Mouse (Mus musculus) embryonic facial prominence, embryonic 13.5 days (tissue): ENCODE data around the gene Pdik1l. TPM values are rescaled to one million over a fixed set of nuclear protein-coding genes. Genes with fewer than 3 reads are reported as not detected.
"Not testable (repeated sequence)": the region's sequence is repeated elsewhere in the genome, so short reads cannot be mapped to it uniquely, and the experiment has no call there.

Experiments used
- ATAC-seq: fragments of 200-750 bp; cut with Nextera tagmentation; 2 replicates; pipeline ENCODE4 v1.8.0; 2017; ENCODE audit warnings: low read depth; ENCODE audit not compliant: insufficient number of reproducible peaks, insufficient read depth, low FRiP score, low TSS enrichment
- H3K27ac ChIP-seq: fragments of 300-500 bp; sonication (generic); 2 replicates; pipeline ENCODE4 v1.5.1; 2015; ENCODE audit warnings: moderate library complexity, mild to moderate bottlenecking, inconsistent platforms
- H3K27me3 ChIP-seq: fragments of 300-500 bp; sonication (generic); 2 replicates; pipeline ENCODE4 v1.6.1; 2015; ENCODE audit warnings: mild to moderate bottlenecking, inconsistent platforms
- H3K36me3 ChIP-seq: fragments of 300-500 bp; sonication (generic); 2 replicates; pipeline ENCODE4 v1.6.1; 2015; ENCODE audit warnings: mild to moderate bottlenecking, inconsistent platforms
- H3K4me1 ChIP-seq: fragments of 300-500 bp; sonication (generic); 2 replicates; pipeline ENCODE4 v1.6.1; 2015; ENCODE audit warnings: inconsistent platforms
- H3K4me2 ChIP-seq: fragments of 300-500 bp; sonication (generic); 2 replicates; pipeline ENCODE4 v1.6.1; 2015; ENCODE audit warnings: moderate library complexity, mild to moderate bottlenecking, inconsistent platforms
- H3K4me3 ChIP-seq: fragments of 300-500 bp; sonication (generic); 2 replicates; pipeline ENCODE4 v1.5.1; 2015; ENCODE audit warnings: mild to moderate bottlenecking, inconsistent platforms
- H3K9ac ChIP-seq: fragments of 300-500 bp; sonication (generic); 2 replicates; pipeline ENCODE4 v1.6.1; 2015; ENCODE audit warnings: mild to moderate bottlenecking, inconsistent platforms
- H3K9me3 ChIP-seq: fragments of 300-500 bp; sonication (generic); 2 replicates; pipeline ENCODE4 v1.6.1; 2016; ENCODE audit warnings: inconsistent platforms
- WGBS: fragments of 180-500 bp; shearing (Covaris S2); methylation state at CpG from one replicate; pipeline ENCODE4 v1.1.7; 2015; ENCODE audit warnings: mixed read lengths; 5-methylcytosine and 5-hydroxymethylcytosine counted together
- polyA plus RNA-seq: library from polyadenylated mRNA; unstranded; fragments of >200 nt; fragmentation: Nextera tagmentation; extraction: Ambion mirVana; gene quantifications from 2 replicates; pipeline ENCODE4 v1.2.1, GENCODE M21; 2015

The Pdik1l gene
- polyA plus RNA-seq, 1 experiment from 2014 or later = 23.4 TPM

GRCm38 (mm10) chr4:134273417-134274345 lies 14.0 kb downstream of the Pdik1l start:
- H3K36me3 ChIP-seq = peaks cover 29% of the 10 kb centered on the region
- H3K4me1 ChIP-seq = peaks cover 12% of the 10 kb centered on the region; the same call in 1 of the 2 replicates
- peak overlapping the region; percentile 18 for H3K4me3 ChIP-seq
- no peak overlapping the region for H3K9ac ChIP-seq
- peak overlapping the region; percentile 52 for H3K4me2 ChIP-seq
- WGBS = 4% methylated on average over 14 of the region's 14 CpGs
- H3K27me3 ChIP-seq = no peaks in the 10 kb centered on the region
- no peaks in the 10 kb centered on the region for H3K9me3 ChIP-seq
- no peak for ATAC-seq
- no peak overlapping the region for H3K27ac ChIP-seq

GRCm38 (mm10) chr4:134272731-134273416 lies 14.8 kb downstream of the Pdik1l start:
- ATAC-seq = no peak
- peak overlapping the region; percentile 18 for H3K4me3 ChIP-seq
- peak overlapping the region; percentile 52 for H3K4me2 ChIP-seq
- WGBS = 24% methylated on average over 12 of the region's 13 CpGs
- H3K4me1 ChIP-seq = peaks cover 12% of the 10 kb centered on the region; the same call in 1 of the 2 replicates
- no peaks in the 10 kb centered on the region for H3K27me3 ChIP-seq
- peaks cover 23% of the 10 kb centered on the region for H3K36me3 ChIP-seq
- H3K9ac ChIP-seq = no peak overlapping the region
- no peak overlapping the region for H3K27ac ChIP-seq
- no peaks in the 10 kb centered on the region for H3K9me3 ChIP-seq

GRCm38 (mm10) chr4:134271979-134272378 lies 15.7 kb downstream of the Pdik1l start:
- H3K4me3 ChIP-seq = no peak overlapping the region
- no peak overlapping the region for H3K4me2 ChIP-seq
- H3K9me3 ChIP-seq = no peaks in the 10 kb centered on the region
- 87% methylated on average over 7 of the region's 7 CpGs for WGBS
- H3K36me3 ChIP-seq = peaks cover 14% of the 10 kb centered on the region
- no peak for ATAC-seq
- H3K27me3 ChIP-seq = no peaks in the 10 kb centered on the region
- no peak overlapping the region for H3K9ac ChIP-seq
- peaks cover 12% of the 10 kb centered on the region; the same call in 1 of the 2 replicates for H3K4me1 ChIP-seq
- no peak overlapping the region for H3K27ac ChIP-seq

- ATAC-seq, H3K9me3 ChIP-seq, H3K27me3 ChIP-seq, H3K9ac ChIP-seq, H3K4me3 ChIP-seq, H3K27ac ChIP-seq, H3K4me2 ChIP-seq, H3K36me3 ChIP-seq: not testable (repeated sequence)
- H3K4me1 ChIP-seq = peaks cover 12% of the 10 kb centered on the region; the same call in 1 of the 2 replicates
These were observed 18.1 kb downstream of the Pdik1l start for GRCm38 (mm10) chr4:134269622-134270021.

GRCm38 (mm10) chr4:134268102-134268655 lies 19.5 kb downstream of the Pdik1l start:
- Histone ChIP-seq H3K4me2 (no peak overlapping the region), H3K27me3 (no peaks in the 10 kb centered on the region), H3K36me3 (no peaks in the 10 kb centered on the region), H3K4me3 (no peak overlapping the region), H3K9ac (no peak overlapping the region), H3K4me1 (peaks cover 5% of the 10 kb centered on the region; the same call in 1 of the 2 replicates), H3K27ac (no peak overlapping the region), H3K9me3 (no peaks in the 10 kb centered on the region)
- 86% methylated on average over 19 of the region's 19 CpGs for WGBS
- ATAC-seq = no peak

GRCm38 (mm10) chr4:134265860-134266585 lies 21.7 kb downstream of the Pdik1l start:
- H3K36me3 ChIP-seq = no peaks in the 10 kb centered on the region
- no peaks in the 10 kb centered on the region for H3K27me3 ChIP-seq
- 52% methylated on average over 9 of the region's 9 CpGs for WGBS
- H3K27ac ChIP-seq = no peak overlapping the region
- H3K4me3 ChIP-seq = no peak overlapping the region
- no peak overlapping the region for H3K4me2 ChIP-seq
- no peak overlapping the region for H3K9ac ChIP-seq
- no peak for ATAC-seq
- no peaks in the 10 kb centered on the region for H3K9me3 ChIP-seq
- H3K4me1 ChIP-seq = no peaks in the 10 kb centered on the region

GRCm38 (mm10) chr4:134263191-134263590 lies 24.5 kb downstream of the Pdik1l start:
- no peak for ATAC-seq

GRCm38 (mm10) chr4:134258354-134258753 lies 29.3 kb downstream of the Pdik1l start:
- no peak overlapping the region for H3K27ac ChIP-seq
- H3K27me3 ChIP-seq = peaks cover 36% of the 10 kb centered on the region
- H3K9me3 ChIP-seq = no peaks in the 10 kb centered on the region
- no peak overlapping the region for H3K9ac ChIP-seq
- no peak overlapping the region for H3K4me3 ChIP-seq
- no peak for ATAC-seq
- H3K4me1 ChIP-seq = peaks cover 41% of the 10 kb centered on the region
- H3K36me3 ChIP-seq = no peaks in the 10 kb centered on the region
- WGBS = 60% methylated on average over 11 of the region's 11 CpGs
- H3K4me2 ChIP-seq = no peak overlapping the region

More at GRCm38 (mm10) chr4:134263191-134263590, 24.5 kb downstream of the Pdik1l start:
- H3K36me3 ChIP-seq = no peaks in the 10 kb centered on the region
- 41% methylated on average over 6 of the region's 6 CpGs for WGBS
- H3K9ac ChIP-seq = no peak overlapping the region
- no peak overlapping the region for H3K27ac ChIP-seq
- 0 out of 2 replicates have a peak, but pooled peaks cover 4% of the 10 kb centered on the region for H3K4me1 ChIP-seq
- H3K4me2 ChIP-seq = no peak overlapping the region
- no peak overlapping the region for H3K4me3 ChIP-seq
- no peaks in the 10 kb centered on the region for H3K9me3 ChIP-seq
- H3K27me3 ChIP-seq = no peaks in the 10 kb centered on the region

GRCm38 (mm10) chr4:134257198-134258009 lies 30.3 kb downstream of the Pdik1l start:
- H3K4me3 ChIP-seq = no peak overlapping the region
- H3K4me2 ChIP-seq = no peak overlapping the region
- peaks cover 45% of the 10 kb centered on the region for H3K27me3 ChIP-seq
- H3K9ac ChIP-seq = 0 out of 2 replicates have a peak overlapping the region, but pooled peaks have one; percentile 27
- H3K27ac ChIP-seq = no peak overlapping the region
- no peaks in the 10 kb centered on the region for H3K36me3 ChIP-seq
- no peaks in the 10 kb centered on the region for H3K9me3 ChIP-seq
- ATAC-seq = no peak
- WGBS = 14% methylated on average over 11 of the region's 11 CpGs
- peaks cover 50% of the 10 kb centered on the region for H3K4me1 ChIP-seq

GRCm38 (mm10) chr4:134256407-134257197 lies 31.1 kb downstream of the Pdik1l start:
- no peak overlapping the region for H3K4me3 ChIP-seq
- peaks cover 53% of the 10 kb centered on the region for H3K27me3 ChIP-seq
- ATAC-seq = no peak
- no peak overlapping the region; the same call in 1 of the 2 replicates for H3K27ac ChIP-seq
- peaks cover 58% of the 10 kb centered on the region for H3K4me1 ChIP-seq
- H3K36me3 ChIP-seq = no peaks in the 10 kb centered on the region
- H3K9ac ChIP-seq = peak overlapping the region; percentile 27; the same call in 1 of the 2 replicates
- no peak overlapping the region for H3K4me2 ChIP-seq
- 13% methylated on average over 19 of the region's 19 CpGs for WGBS
- H3K9me3 ChIP-seq = no peaks in the 10 kb centered on the region
